Mouse (Mus musculus) granulocyte monocyte progenitor cell, adult 5-6 weeks (primary cell): Measurements from ENCODE around the gene Nfasc. TPM values are rescaled to one million over a fixed set of nuclear protein-coding genes. Genes with fewer than 3 reads are reported as not detected.

Experiments
- ATAC-seq: replicated peaks from 2 replicates; pipeline ENCODE4 v1.8.0; 2016; ENCODE audit warnings: mild to moderate bottlenecking, moderate TSS enrichment, inconsistent platforms; ENCODE audit not compliant: poor library complexity, severe bottlenecking
- total RNA-seq, 2 experiments: library from RNA; stranded (forward) in 1 of 2; stranded (reverse) in 1 of 2; fragments of 200-712, 200-1000 nt in 1 of 2; fragments of >200 nt in 1 of 2; fragmentation: Nextera tagmentation in 1 of 2; gene quantifications; 2 replicates each; pipeline ENCODE4 v1.2.3; 2014 to 2017

The Nfasc gene
- total RNA-seq, 2 experiments from 2014 or later: not detected

GRCm38 (mm10) chr1:132516776-132517175 lies 224.8 kb downstream of the Nfasc start:
- no peak for ATAC-seq

GRCm38 (mm10) chr1:132515339-132515738 lies 226.3 kb downstream of the Nfasc start:
- ATAC-seq: no peak

Other genes starting within 250 kb of the Nfasc start
- 3.6 and 10.0 TPM in 2 replicates for gene Tmem81, start 235.6 kb downstream of the Nfasc start, total RNA-seq (2014; fragmentation: Nextera tagmentation)
- 1.8 and 5.1 TPM in 2 replicates for gene Tmem81, start 235.6 kb downstream of the Nfasc start, total RNA-seq (2017)
- gene Cntn2, start 198.5 kb downstream of the Nfasc start, total RNA-seq (2014; fragmentation: Nextera tagmentation): not detected in 2 replicates
- not detected in 2 replicates for gene Cntn2, start 198.5 kb downstream of the Nfasc start, total RNA-seq (2017)
- not detected in 2 replicates for gene Lrrn2, start 138.5 kb upstream of the Nfasc start, total RNA-seq (2014; fragmentation: Nextera tagmentation)
- not detected in 2 replicates for gene Lrrn2, start 138.5 kb upstream of the Nfasc start, total RNA-seq (2017)